Mouse (Mus musculus): ENCODE measurements at regions not wholly inside any gene's neighbourhood (a gene's known extent, or its start where the extent isn't known, plus 50 kb on each side); places are given as distances from the start of the nearest gene placed in this dataset.

DNA sequence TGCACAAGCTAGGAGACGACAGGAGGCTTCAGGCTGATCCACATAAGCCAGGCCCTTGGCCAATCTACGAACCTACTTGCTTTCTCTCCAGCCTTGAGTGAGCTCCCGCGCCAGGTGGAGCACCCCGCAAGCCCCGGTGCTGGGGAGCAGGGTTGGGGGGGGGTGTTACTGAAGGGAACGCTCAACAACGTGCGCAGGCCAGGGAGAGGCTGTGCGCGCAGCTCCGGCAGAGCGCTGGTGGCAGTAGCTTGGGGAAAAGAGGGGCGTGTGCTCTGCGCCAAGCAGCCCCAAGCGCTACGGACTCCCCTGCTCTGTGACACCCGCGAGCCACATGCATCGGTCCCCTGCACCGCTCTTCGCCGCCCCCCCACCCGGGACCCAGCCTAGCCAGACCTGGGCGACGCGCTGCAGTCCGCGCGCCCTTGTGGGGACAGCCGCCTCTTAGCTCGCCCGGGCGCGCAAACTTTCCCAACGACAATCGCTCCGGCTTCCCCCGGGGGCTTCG, 73.1 kb upstream of the Tln2 start:
- TF ChIP-seq POLR2A (IDR thresholded peaks at IDR 0.05; ENCODE audit: borderline replicate concordance, extremely low read depth, insufficient read depth, insufficient read length, poor library complexity, severe bottlenecking) (no peak), CTCF (IDR thresholded peaks at IDR 0.05; ENCODE audit: borderline replicate concordance, extremely low read depth, insufficient read depth, insufficient read length) (no peak)
- DNase-seq (ENCODE audit: low read depth): peak; percentile 55

DNA sequence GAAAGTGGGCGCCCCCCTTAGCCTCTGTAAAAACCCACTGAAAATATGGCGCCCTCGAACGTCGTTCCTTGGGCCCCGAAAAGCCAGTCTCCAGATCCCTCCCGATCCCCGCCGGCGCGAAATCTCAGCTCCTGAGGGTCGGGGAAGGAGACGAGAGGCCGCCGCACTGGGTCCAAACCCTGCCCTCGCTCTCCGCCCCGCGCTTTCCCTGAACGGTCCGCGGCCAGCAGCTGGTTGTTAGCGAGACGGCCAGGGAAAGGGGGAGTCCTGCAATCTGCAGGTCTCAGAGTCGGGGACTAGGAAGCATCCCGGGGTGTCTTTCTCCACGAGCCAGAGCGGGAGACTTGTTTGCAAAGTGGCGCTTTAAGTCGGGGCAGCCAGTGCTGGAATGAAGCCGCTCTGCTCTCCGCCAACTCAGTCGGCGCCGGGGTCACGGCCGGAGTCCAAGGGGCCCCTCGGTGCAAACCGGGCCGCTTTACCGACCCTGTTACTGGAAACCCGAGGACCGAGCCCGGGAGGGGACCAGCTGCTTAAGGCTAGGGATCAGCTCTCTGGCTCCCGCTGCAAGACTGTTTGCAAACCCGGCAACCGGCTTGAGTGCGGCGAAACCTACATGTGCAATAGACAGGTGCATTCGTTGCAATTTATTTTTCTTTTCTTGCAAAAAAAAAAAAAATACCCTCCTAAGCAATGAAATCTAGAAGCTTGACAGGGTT, 73.7 kb upstream of the Tln2 start:
- no peak for DNase-seq (ENCODE audit: low read depth)
- TF ChIP-seq POLR2A (IDR thresholded peaks at IDR 0.05; ENCODE audit: borderline replicate concordance, extremely low read depth, insufficient read depth, insufficient read length, poor library complexity, severe bottlenecking) (no peak), CTCF (IDR thresholded peaks at IDR 0.05; ENCODE audit: borderline replicate concordance, extremely low read depth, insufficient read depth, insufficient read length) (no peak)

DNA sequence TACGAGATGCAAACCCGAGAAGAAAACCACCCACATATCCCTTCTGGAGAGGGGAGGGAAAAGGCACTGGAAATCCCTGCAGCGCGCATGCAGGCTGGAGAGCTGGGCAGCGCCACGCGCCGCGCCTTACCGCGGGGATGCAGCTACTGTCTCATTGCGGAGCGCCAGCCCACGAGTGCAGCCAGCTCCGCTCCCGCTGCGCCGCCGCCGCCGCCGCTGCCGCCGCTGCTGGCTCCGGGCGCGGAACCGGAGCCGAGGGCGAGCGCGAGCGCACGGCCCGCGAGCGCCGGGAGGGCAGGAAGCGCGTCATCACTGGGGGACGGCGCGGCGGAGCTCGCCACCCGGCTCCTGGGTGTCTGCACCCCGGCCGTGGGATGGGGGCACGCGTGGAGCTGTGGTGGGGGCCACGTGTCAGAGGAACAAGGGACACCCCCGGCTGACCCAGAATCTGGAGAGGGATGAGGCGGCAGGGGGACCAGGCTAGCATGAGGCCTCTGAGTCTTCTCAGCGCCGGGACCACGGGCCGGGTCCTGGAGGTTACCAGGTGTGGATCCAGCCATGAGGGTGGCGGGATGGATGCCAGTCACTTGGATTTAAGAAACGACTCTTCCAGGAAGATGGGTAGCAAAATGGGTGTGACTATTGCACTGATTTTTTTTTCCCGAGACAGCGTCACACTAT, 74.4 kb upstream of the Tln2 start:
- DNase-seq (ENCODE audit: low read depth): peak; percentile 87

DNA sequence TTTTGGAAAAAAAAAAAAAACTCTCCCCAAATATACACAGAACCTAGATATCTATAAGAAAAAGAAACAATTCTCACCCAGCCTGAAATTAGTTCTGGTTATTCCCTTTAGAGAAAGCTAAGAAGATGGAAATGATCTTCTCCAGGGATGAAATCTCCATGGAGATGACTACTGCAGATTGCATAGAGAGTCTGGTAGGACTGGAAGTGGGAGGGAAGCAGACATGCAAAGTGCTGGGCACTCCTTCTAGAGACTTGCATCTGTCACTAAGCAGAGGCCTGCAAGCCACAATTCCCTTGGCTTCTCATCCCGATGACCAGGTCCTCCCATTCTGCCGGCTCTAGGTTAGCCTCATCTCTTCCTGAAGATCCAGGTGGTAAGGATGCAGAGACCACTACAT, 87.3 kb upstream of the Tln2 start:
- DNase-seq (ENCODE audit: low read depth): no peak
- TF ChIP-seq POLR2A (IDR thresholded peaks at IDR 0.05; ENCODE audit: borderline replicate concordance, extremely low read depth, insufficient read depth, insufficient read length, poor library complexity, severe bottlenecking) (no peak), CTCF (IDR thresholded peaks at IDR 0.05; ENCODE audit: borderline replicate concordance, extremely low read depth, insufficient read depth, insufficient read length) (no peak)

More for the DNA sequence above, 74.4 kb upstream of the Tln2 start:
- TF ChIP-seq CTCF (IDR thresholded peaks at IDR 0.05; ENCODE audit: borderline replicate concordance, extremely low read depth, insufficient read depth, insufficient read length): no peak
- TF ChIP-seq POLR2A (IDR thresholded peaks at IDR 0.05; ENCODE audit: borderline replicate concordance, extremely low read depth, insufficient read depth, insufficient read length, poor library complexity, severe bottlenecking): peak; percentile 90

DNA sequence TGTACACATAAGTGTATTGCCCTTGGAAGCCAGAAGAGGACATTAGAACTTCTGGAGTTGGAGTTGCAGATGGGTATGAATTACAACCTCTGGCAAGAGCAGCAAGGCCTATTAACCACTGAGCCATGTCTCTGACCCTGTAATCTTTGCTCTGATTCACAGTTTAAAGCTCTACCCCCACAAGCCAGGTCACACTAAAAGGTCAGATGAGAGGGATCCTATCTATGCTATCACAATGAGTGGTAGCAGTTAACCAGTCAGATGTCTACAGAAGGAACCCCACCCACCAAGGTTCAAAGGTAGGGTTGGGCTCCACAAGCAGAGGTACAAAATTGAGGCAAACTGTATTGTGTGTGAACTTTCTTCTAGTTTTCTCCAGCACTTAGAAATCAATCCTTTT, 94.5 kb upstream of the C2cd4b start:
- no peak for DNase-seq (ENCODE audit: low read depth)
- TF ChIP-seq POLR2A (IDR thresholded peaks at IDR 0.05; ENCODE audit: borderline replicate concordance, extremely low read depth, insufficient read depth, insufficient read length, poor library complexity, severe bottlenecking): no peak
- no peak for TF ChIP-seq CTCF (IDR thresholded peaks at IDR 0.05; ENCODE audit: borderline replicate concordance, extremely low read depth, insufficient read depth, insufficient read length)

DNA sequence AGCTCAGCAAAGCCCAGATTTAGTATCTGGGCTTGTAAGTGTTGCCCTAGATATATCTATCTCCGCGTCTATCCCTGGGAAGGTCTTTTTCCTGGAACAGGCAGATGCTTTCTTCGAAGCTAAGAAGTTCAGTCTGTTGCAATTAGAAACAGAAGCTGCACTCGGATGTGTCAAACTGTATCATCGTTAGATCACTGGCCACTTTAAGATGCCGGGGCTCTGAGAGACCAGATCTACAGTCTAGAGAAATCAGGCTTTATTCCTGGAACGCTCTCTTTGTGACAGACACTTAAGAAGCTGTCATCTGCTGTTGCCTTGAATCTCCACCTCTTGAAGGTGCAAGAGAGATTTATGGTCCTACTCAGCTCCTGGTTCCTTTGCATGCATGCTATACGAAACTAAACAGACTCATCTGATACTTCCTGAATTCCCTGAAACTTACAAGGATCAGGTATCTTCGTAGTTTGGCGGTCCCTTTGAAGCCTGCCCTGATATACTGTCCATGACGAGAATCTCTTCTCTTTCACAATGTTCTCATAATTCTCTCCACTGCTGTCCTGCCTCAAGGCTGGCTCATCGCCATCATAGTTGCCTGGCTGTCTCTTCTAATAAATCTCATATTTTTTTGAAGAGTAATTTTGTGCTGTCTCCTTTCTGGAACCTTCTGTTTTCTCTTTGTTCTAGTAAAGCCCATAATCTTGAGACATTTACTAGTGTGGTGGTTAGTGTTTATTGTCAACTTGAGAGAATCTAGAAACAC, 88.8 kb upstream of the C2cd4b start:
- TF ChIP-seq POLR2A (IDR thresholded peaks at IDR 0.05; ENCODE audit: borderline replicate concordance, extremely low read depth, insufficient read depth, insufficient read length, poor library complexity, severe bottlenecking): no peak
- TF ChIP-seq CTCF (IDR thresholded peaks at IDR 0.05; ENCODE audit: borderline replicate concordance, extremely low read depth, insufficient read depth, insufficient read length): no peak
- DNase-seq (ENCODE audit: low read depth): no peak

DNA sequence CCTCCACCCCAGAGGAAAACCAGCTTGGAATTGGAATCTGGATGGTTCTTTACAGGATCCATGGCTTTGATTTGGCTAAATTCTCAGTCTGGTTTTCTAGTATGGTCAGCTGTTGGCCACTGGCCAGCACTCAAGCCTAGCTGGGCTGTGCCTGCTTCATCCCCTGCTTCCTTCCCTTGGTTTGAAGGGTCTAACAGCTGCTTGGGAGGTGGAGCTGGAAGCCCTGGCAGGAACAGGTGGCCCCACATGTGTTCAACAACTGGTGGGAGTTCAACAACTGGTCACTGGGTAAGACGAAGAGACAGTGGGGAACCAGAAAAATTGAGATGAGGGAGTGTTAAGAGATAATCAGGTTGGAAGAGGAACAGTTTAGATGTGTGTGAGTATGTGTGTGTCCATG, 82.3 kb upstream of the C2cd4b start:
- TF ChIP-seq POLR2A (IDR thresholded peaks at IDR 0.05; ENCODE audit: borderline replicate concordance, extremely low read depth, insufficient read depth, insufficient read length, poor library complexity, severe bottlenecking) (no peak), CTCF (IDR thresholded peaks at IDR 0.05; ENCODE audit: borderline replicate concordance, extremely low read depth, insufficient read depth, insufficient read length) (no peak)
- no peak for DNase-seq (ENCODE audit: low read depth)

DNA sequence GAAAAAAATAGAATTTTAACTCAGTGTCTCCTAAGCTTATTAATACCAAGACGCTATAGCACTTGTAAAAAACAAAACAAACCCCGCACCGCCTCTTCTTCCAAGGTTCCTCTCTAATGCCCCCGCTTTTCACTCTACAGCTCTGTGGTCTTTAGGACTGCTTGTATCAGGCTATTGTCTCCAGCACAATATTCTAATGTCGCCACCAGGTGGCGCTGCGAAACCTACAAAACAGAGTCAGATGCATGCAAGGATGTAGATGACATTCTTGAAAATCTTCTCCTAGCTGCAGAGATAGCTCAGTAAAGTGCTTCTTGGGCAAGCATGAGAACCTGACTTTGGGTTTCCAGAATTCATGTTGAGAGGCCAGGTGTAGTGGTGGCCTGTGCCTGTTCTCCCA, 75.9 kb upstream of the C2cd4b start:
- peak; percentile 94 for DNase-seq (ENCODE audit: low read depth)
- TF ChIP-seq CTCF (IDR thresholded peaks at IDR 0.05; ENCODE audit: borderline replicate concordance, extremely low read depth, insufficient read depth, insufficient read length) (peak; percentile 83; the same call in 1 of the 2 replicates), POLR2A (IDR thresholded peaks at IDR 0.05; ENCODE audit: borderline replicate concordance, extremely low read depth, insufficient read depth, insufficient read length, poor library complexity, severe bottlenecking) (no peak)

DNA sequence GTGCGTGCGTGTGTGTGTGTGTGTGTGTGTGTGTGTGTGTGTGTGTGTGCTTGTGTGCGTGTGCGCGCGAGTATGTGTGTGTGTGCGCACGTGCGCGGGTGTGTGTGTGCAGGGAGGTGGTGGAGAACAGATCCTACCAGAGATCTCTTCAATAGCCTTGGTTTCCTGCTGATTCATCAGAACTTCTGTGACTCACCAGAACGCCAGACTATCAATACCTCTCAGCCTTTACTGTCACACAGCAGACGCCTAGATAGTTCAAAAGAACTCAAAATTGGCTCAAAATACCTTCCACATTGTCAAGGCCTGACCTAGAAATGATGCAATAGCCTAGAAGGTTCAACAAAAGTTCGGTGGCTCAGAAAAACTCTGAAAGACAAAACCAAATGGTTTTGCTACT, 66.8 kb upstream of the C2cd4b start:
- no peak for DNase-seq (ENCODE audit: low read depth)
- TF ChIP-seq CTCF (IDR thresholded peaks at IDR 0.05; ENCODE audit: borderline replicate concordance, extremely low read depth, insufficient read depth, insufficient read length) (no peak), POLR2A (IDR thresholded peaks at IDR 0.05; ENCODE audit: borderline replicate concordance, extremely low read depth, insufficient read depth, insufficient read length, poor library complexity, severe bottlenecking) (no peak)

DNA sequence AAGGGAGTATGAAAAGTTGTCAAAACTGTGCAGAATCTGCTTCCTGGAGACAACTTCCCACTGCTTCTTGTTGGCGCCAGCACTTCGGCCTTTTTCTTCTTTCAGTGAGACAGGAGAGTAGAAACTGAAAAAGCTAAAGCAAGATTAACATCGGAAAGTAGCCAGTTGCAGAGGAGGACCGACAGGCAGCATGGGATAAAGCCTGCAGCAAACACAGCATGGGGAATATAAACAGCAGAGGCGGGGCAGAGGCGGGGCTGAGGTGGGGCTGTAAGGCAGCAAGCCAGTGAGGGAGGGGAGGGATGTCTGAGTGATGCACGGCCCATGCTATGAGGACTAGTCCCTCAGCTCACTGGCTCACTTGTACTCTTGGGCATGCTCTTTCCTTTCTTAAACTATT, 65.5 kb upstream of the C2cd4b start:
- TF ChIP-seq CTCF (IDR thresholded peaks at IDR 0.05; ENCODE audit: borderline replicate concordance, extremely low read depth, insufficient read depth, insufficient read length) (no peak), POLR2A (IDR thresholded peaks at IDR 0.05; ENCODE audit: borderline replicate concordance, extremely low read depth, insufficient read depth, insufficient read length, poor library complexity, severe bottlenecking) (no peak)
- peak; percentile 68 for DNase-seq (ENCODE audit: low read depth)

DNA sequence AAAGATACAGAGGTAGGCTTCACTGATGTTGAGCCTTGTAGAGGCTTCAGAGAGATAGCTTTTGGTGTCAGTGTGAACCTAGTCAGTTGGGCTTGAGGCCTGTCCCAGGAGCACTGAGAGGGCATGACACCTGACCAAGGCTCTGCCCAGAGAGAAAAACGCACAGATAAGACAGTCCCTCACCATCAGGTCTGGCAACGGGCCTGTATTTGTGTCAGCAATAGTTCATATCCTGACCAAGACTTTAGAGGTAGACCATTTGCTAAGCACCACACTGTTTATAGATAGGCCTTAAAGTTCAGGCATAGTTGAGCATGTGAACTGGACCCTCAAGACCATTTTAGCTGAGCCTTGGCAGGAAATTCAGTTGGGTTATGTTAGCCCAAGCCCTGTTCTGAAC, 60.4 kb upstream of the C2cd4b start:
- DNase-seq (ENCODE audit: low read depth): no peak
- TF ChIP-seq CTCF (IDR thresholded peaks at IDR 0.05; ENCODE audit: borderline replicate concordance, extremely low read depth, insufficient read depth, insufficient read length) (no peak), POLR2A (IDR thresholded peaks at IDR 0.05; ENCODE audit: borderline replicate concordance, extremely low read depth, insufficient read depth, insufficient read length, poor library complexity, severe bottlenecking) (no peak)
